Mouse (Mus musculus) E14TG2a.4 (cell line): ENCODE measurements at regions not wholly inside any gene's neighbourhood (a gene's known extent, or its start where the extent isn't known, plus 50 kb on each side); places are given as distances from the start of the nearest gene placed in this dataset.

Experiments
- CTCF ChIP-seq: conservative IDR thresholded peaks from 2 replicates; pipeline ENCODE4 v1.5.1; 2014; ENCODE audit warnings: low read length
- POU5F1 ChIP-seq: IDR thresholded peaks from 2 replicates; pipeline ENCODE4 v1.6.1; 2014; ENCODE audit warnings: low read length, borderline replicate concordance

DNA sequence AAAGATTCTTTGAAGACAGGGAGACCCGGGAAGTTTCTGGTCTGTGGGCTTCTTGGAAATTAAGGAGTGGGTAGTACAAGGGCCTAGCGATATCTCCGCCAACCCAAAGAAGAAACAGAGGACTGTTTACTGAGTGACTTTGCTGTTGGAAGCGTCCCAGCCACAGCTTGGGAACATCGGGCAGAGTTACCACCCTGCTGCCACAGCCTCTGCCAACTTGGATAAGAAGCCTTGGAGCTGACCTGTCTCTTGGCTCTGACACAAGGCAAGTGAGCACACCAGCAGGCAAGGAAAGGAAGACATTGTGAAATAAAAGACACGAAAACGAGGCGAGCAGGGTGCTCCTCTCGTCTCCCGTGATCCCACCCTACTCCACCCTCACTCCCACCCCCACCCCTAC is 72.3 kb upstream of the Tcf12 start:
- TF ChIP-seq CTCF, result no peak
- TF ChIP-seq POU5F1, result no peak
